Mouse (Mus musculus): ENCODE measurements around the gene Mdga2. TPM values are rescaled to one million over a fixed set of nuclear protein-coding genes. Genes with fewer than 3 reads are reported as not detected.

Gene Mdga2
- polyA plus RNA-seq, 1 experiment from 2014 or later = 41.2 TPM

- ATAC-seq (replicated peaks) = no peak
- WGBS = 24% methylated on average over 3 of the region's 3 CpGs
- Histone ChIP-seq H3K9me3 (no peaks in the 10 kb centered on the region), H3K27ac (no peak overlapping the region), H3K4me2 (no peak overlapping the region), H3K4me1 (no peaks in the 10 kb centered on the region), H3K9ac (no peak overlapping the region), H3K36me3 (replicated peaks) (no peaks in the 10 kb centered on the region), H3K27me3 (replicated peaks) (no peaks in the 10 kb centered on the region), H3K4me3 (no peak overlapping the region)
These were observed 369.2 kb downstream of the Mdga2 start for GRCm38 (mm10) chr12:66853167-66853566.

DNA sequence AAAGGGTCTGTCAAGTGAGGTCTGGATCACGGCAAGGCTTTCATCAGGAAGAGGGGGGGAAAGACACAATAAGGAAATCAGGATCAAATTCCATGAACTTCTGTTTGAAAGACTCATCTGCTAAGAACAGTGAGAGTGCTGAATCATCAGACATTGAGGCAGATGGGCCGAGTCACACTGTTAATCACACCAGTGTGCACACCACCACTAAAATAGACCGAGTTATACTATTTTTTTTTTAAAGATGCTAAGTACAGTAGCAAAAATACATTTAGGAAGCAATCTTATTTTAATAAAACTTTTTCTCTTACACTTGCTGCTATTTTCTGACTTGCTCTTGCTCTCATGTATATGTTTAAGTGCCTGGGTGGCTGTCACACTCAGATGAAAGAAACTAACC lies 382.0 kb downstream of the Mdga2 start:
- no peaks in the 10 kb centered on the region for H3K9me3 ChIP-seq
- no peak overlapping the region for H3K27ac ChIP-seq
- H3K4me1 ChIP-seq = no peaks in the 10 kb centered on the region
- no peaks in the 10 kb centered on the region for H3K36me3 ChIP-seq (replicated peaks)
- H3K27me3 ChIP-seq (replicated peaks) = no peaks in the 10 kb centered on the region
- no peak overlapping the region for H3K4me3 ChIP-seq
- no peak for ATAC-seq (replicated peaks)
- no peak overlapping the region for H3K9ac ChIP-seq
- H3K4me2 ChIP-seq = no peak overlapping the region
- 59% methylated on average over 3 of the region's 3 CpGs for WGBS

DNA sequence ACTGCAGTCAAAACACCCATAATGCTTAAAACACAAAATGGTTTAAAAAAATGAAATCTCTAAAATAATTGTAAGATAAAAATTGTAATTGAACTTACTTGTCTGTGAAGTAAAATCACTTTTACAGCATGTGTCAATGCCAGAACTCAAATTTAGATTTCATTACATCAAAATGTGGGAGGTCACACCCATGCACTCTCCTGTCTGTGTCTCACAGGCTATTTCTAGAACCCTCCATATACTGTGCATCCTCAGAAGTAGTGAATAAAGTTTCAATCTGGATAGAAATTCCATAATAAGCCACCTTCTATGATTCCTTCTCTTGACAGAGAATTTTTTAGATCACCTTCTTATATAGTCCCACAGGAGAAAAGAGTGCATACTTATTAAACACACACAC lies 466.7 kb downstream of the Mdga2 start:
- Histone ChIP-seq H3K4me2 (no peak overlapping the region), H3K9me3 (no peaks in the 10 kb centered on the region), H3K9ac (no peak overlapping the region), H3K4me3 (no peak overlapping the region), H3K27ac (no peak overlapping the region), H3K27me3 (replicated peaks) (no peaks in the 10 kb centered on the region), H3K4me1 (no peaks in the 10 kb centered on the region), H3K36me3 (replicated peaks) (no peaks in the 10 kb centered on the region)
- ATAC-seq (replicated peaks) = no peak

DNA sequence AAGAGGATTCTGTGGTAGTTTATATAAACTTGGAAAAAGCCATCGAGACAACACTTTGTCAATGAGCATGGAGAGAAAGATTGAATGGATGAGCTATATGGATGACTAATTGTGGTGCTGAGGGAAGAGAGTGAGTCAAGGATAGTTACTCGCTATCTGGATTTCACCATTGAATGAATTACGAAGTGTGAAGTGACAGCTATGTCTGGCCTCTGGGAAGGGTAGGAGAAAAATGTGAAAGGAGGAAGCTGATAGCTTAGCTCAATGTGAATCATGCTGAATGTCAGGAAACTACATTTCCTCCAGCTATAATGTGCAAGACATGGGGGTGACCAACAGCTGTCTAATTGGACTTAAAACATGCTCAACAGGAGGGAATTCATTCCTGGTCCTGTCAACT lies 487.8 kb downstream of the Mdga2 start:
- 78% methylated on average over 3 of the region's 3 CpGs for WGBS
- Histone ChIP-seq H3K4me1 (no peaks in the 10 kb centered on the region), H3K36me3 (replicated peaks) (no peaks in the 10 kb centered on the region), H3K9ac (no peak overlapping the region), H3K4me2 (no peak overlapping the region), H3K27ac (no peak overlapping the region), H3K27me3 (replicated peaks) (no peaks in the 10 kb centered on the region), H3K4me3 (no peak overlapping the region), H3K9me3 (no peaks in the 10 kb centered on the region)
- ATAC-seq (replicated peaks) = no peak

- no peak overlapping the region for H3K9ac ChIP-seq
- no peak overlapping the region for H3K27ac ChIP-seq
- H3K4me3 ChIP-seq = no peak overlapping the region
- H3K4me1 ChIP-seq = no peaks in the 10 kb centered on the region
- ATAC-seq (replicated peaks) = peak; percentile 86; the same call in 1 of the 2 replicates
- 20% methylated on average over 2 of the region's 2 CpGs for WGBS
- H3K9me3 ChIP-seq = no peaks in the 10 kb centered on the region
- H3K27me3 ChIP-seq (replicated peaks) = no peaks in the 10 kb centered on the region
- H3K36me3 ChIP-seq (replicated peaks) = no peaks in the 10 kb centered on the region
- no peak overlapping the region for H3K4me2 ChIP-seq
These were observed 497.9 kb downstream of the Mdga2 start for GRCm38 (mm10) chr12:66724474-66724873.

- no peak for ATAC-seq (replicated peaks)
- no peak overlapping the region for H3K4me2 ChIP-seq
- no peaks in the 10 kb centered on the region for H3K4me1 ChIP-seq
- H3K9me3 ChIP-seq = no peaks in the 10 kb centered on the region
- no peak overlapping the region for H3K9ac ChIP-seq
- H3K4me3 ChIP-seq = no peak overlapping the region
- no peaks in the 10 kb centered on the region for H3K36me3 ChIP-seq (replicated peaks)
- no peak overlapping the region for H3K27ac ChIP-seq
- no peaks in the 10 kb centered on the region for H3K27me3 ChIP-seq (replicated peaks)
- WGBS = 79% methylated on average over 10 of the region's 10 CpGs
These were observed 514.0 kb downstream of the Mdga2 start for GRCm38 (mm10) chr12:66708334-66708733.

DNA sequence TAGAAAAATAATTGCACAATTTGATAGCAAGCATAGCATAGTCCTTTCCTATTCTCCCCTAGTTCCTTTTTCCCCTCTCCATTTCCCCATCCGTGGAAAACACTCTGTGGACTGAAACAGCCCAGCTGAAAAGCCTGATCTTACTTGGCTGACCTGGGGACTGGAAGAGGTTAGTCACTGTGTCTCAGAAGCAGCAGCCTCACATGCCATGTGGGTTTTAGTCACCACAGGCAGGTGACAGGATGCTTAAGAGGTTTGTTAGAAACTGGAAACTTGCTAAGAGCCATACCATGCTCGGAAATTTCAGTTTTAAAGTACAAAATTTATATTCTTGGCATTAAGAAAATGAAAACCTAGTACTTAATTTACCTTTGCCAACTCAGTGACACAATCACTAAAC lies 514.9 kb downstream of the Mdga2 start:
- no peak overlapping the region for H3K4me2 ChIP-seq
- H3K4me1 ChIP-seq = no peaks in the 10 kb centered on the region
- 29% methylated on average over 2 of the region's 2 CpGs for WGBS
- H3K4me3 ChIP-seq = no peak overlapping the region
- H3K9me3 ChIP-seq = no peaks in the 10 kb centered on the region
- no peak overlapping the region for H3K9ac ChIP-seq
- H3K27me3 ChIP-seq (replicated peaks) = no peaks in the 10 kb centered on the region
- H3K36me3 ChIP-seq (replicated peaks) = no peaks in the 10 kb centered on the region
- no peak overlapping the region for H3K27ac ChIP-seq
- ATAC-seq (replicated peaks) = no peak

DNA sequence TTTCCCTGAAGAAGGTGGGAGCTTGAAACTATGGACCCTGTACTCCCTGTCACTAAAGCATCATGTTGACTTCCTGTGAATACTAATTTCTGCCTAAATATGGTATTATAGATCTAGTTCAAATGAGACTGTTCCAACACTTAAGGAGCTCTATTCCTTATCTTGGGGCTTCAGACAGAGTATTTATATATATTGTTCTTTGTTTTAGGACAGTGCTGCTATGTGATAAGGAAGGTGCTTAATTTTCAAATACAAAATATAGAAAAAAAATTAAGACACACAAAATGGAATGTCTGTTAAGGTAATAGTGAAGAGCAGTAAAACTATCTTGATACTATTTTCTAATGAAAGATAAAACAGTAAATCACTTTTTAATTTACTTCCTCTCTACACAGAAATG lies 517.3 kb downstream of the Mdga2 start:
- Histone ChIP-seq H3K36me3 (replicated peaks) (no peaks in the 10 kb centered on the region), H3K4me1 (no peaks in the 10 kb centered on the region), H3K9ac (no peak overlapping the region), H3K4me2 (no peak overlapping the region), H3K9me3 (no peaks in the 10 kb centered on the region), H3K4me3 (no peak overlapping the region), H3K27me3 (replicated peaks) (no peaks in the 10 kb centered on the region), H3K27ac (no peak overlapping the region)
- no peak for ATAC-seq (replicated peaks)

GRCm38 (mm10) chr12:66702781-66703180 lies 519.6 kb downstream of the Mdga2 start:
- no peak overlapping the region for H3K4me3 ChIP-seq
- no peak overlapping the region for H3K4me2 ChIP-seq
- H3K9ac ChIP-seq = no peak overlapping the region
- H3K36me3 ChIP-seq (replicated peaks) = no peaks in the 10 kb centered on the region
- no peak for ATAC-seq (replicated peaks)
- no peaks in the 10 kb centered on the region for H3K9me3 ChIP-seq
- H3K27me3 ChIP-seq (replicated peaks) = no peaks in the 10 kb centered on the region
- H3K4me1 ChIP-seq = no peaks in the 10 kb centered on the region
- 92% methylated on average over 3 of the region's 3 CpGs for WGBS
- H3K27ac ChIP-seq = no peak overlapping the region

DNA sequence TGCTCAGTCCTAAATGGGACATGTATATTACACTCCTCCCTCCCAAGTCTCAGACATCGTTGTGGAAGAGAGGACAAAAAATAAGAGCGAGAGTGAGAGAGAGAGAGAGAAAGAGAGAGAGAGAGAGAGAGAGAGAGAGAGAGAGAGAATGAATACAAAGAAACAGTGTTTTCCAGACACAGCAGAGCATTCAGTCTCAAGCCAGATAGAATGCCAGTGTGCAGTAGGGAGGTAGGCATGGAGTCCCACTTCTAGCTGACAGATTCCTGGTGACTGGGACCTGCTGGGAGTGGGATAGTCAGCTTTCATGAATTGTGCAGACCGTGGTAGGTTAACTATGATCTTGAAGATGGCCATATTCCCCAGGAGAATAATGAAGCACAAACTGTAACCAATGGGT lies 542.8 kb downstream of the Mdga2 start:
- Histone ChIP-seq H3K4me3 (no peak overlapping the region), H3K27me3 (replicated peaks) (no peaks in the 10 kb centered on the region), H3K9me3 (no peaks in the 10 kb centered on the region), H3K4me1 (no peaks in the 10 kb centered on the region), H3K9ac (no peak overlapping the region), H3K36me3 (replicated peaks) (no peaks in the 10 kb centered on the region), H3K27ac (no peak overlapping the region), H3K4me2 (no peak overlapping the region)
- no peak for ATAC-seq (replicated peaks)
- 81% methylated on average over 3 of the region's 3 CpGs for WGBS

GRCm38 (mm10) chr12:66648605-66649552 lies 573.5 kb downstream of the Mdga2 start:
- no peak overlapping the region for H3K9ac ChIP-seq
- H3K27ac ChIP-seq = no peak overlapping the region
- H3K4me2 ChIP-seq = no peak overlapping the region
- no peaks in the 10 kb centered on the region for H3K36me3 ChIP-seq (replicated peaks)
- no peak for ATAC-seq (replicated peaks)
- H3K27me3 ChIP-seq (replicated peaks) = no peaks in the 10 kb centered on the region
- WGBS = 47% methylated on average over 12 of the region's 12 CpGs
- no peaks in the 10 kb centered on the region for H3K9me3 ChIP-seq
- no peaks in the 10 kb centered on the region for H3K4me1 ChIP-seq
- H3K4me3 ChIP-seq = no peak overlapping the region

DNA sequence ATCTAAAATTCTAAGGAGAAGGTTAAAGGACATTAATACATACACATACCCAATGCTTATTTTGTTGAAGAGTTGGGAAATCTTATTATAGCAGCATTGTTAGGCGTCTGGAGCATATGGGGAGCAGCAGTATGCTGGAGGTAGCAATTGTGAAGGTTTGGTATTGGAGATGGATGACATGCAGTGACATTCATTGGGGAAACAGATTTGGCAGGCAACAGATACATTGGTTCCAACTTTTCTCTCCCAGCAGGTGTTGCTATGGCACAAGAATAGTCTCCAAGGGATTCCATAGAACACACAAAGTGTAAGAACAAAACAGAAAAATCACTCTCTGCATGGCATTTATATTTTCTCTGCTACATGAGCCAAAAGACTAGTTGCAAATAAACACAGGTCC lies 581.9 kb downstream of the Mdga2 start:
- ATAC-seq (replicated peaks) = no peak
- no peaks in the 10 kb centered on the region for H3K9me3 ChIP-seq
- H3K4me2 ChIP-seq = no peak overlapping the region
- H3K4me1 ChIP-seq = no peaks in the 10 kb centered on the region
- no peak overlapping the region for H3K4me3 ChIP-seq
- H3K27me3 ChIP-seq (replicated peaks) = no peaks in the 10 kb centered on the region
- H3K27ac ChIP-seq = no peak overlapping the region
- 31% methylated on average over 1 of the region's 1 CpGs for WGBS
- H3K9ac ChIP-seq = no peak overlapping the region
- no peaks in the 10 kb centered on the region for H3K36me3 ChIP-seq (replicated peaks)

DNA sequence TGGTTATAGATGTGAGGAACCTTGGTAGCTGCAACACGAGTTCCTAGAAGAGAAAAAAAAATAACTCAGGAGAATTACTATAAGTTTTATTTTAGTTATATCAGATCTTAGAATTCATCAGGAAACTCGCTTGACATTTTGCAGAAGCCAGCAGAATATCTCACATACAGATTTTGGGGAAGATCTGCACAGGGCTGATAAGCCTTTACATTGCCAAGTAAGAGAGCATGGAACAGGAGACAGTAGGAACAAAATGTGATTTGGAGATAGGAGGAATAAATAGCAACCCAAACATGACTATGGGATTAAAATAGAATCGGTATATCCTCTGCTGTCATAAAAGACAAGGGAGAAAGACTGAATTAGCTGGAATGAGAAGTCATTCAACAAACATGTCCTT lies 602.4 kb downstream of the Mdga2 start:
- Histone ChIP-seq H3K27me3 (replicated peaks) (no peaks in the 10 kb centered on the region), H3K36me3 (replicated peaks) (no peaks in the 10 kb centered on the region), H3K9ac (no peak overlapping the region), H3K4me3 (no peak overlapping the region), H3K4me2 (no peak overlapping the region), H3K27ac (no peak overlapping the region), H3K4me1 (no peaks in the 10 kb centered on the region), H3K9me3 (no peaks in the 10 kb centered on the region)
- 86% methylated on average over 3 of the region's 3 CpGs for WGBS
- ATAC-seq (replicated peaks) = no peak
